Mouse (Mus musculus): ENCODE measurements around the gene Plekhj1.

Plekhj1 gene

GRCm38 (mm10) chr10:80757717-80758116 lies 40.7 kb downstream of the Plekhj1 start:
- ChIA-PET POLR2A (interaction anchor here in 3 of 4 experiments (0.5 to 1.9 kb wide), 25 partner anchors 8 to 802 kb away, joined by 3 to 10 read pairs (median 3); partner anchors contain the start of genes Ap3d1 (in 2 of the 3), Abhd17a (in 1 of the 3) and Gadd45b (in 1 of the 3)), CTCF (interaction anchor here (0.6 to 2.0 kb wide), 29 partner anchors 9 to 321 kb away, joined by 3 to 11 read pairs (median 4); partner anchors contain the start of genes Abhd17a (in 1 of the 4), Ap3d1 (in 1 of the 4), Lsm7 (in 1 of the 4) and Sppl2b (in 1 of the 4))

- ChIA-PET POLR2A (interaction anchor here in 3 of 4 experiments (0.5 to 1.9 kb wide), 9 partner anchors 9 to 81 kb away, joined by 3 to 10 read pairs (median 4); partner anchors contain the start of gene Ap3d1 (in 1 of the 3)), CTCF (interaction anchor here (0.7 to 2.0 kb wide), 9 partner anchors 9 to 601 kb away, joined by 3 to 11 read pairs (median 8); no protein-coding TSS in a partner anchor)
Measured at GRCm38 (mm10) chr10:80756967-80757366, 41.5 kb downstream of the Plekhj1 start.

GRCm38 (mm10) chr10:80756509-80756908 lies 41.9 kb downstream of the Plekhj1 start:
- ChIA-PET POLR2A (interaction anchor here in 2 of 4 experiments (1.3 to 1.9 kb wide), 5 partner anchors 9 to 80 kb away, joined by 3 to 10 read pairs (median 6); no protein-coding TSS in a partner anchor), CTCF (interaction anchor here (0.7 to 1.8 kb wide), 5 partner anchors 10 to 600 kb away, joined by 3 to 11 read pairs (median 5); no protein-coding TSS in a partner anchor)

GRCm38 (mm10) chr10:80756099-80756498 lies 42.3 kb downstream of the Plekhj1 start:
- POLR2A ChIA-PET: interaction anchor here in 1 of 4 experiments (1.4 kb wide), 1 partner anchor 29 kb away, joined by 3 read pairs; no protein-coding TSS in a partner anchor
- CTCF ChIA-PET: no interaction called here

GRCm38 (mm10) chr10:80755291-80756015 lies 43.0 kb downstream of the Plekhj1 start:
- CTCF ChIA-PET: interaction anchor here in 2 of 4 experiments (0.6 to 1.0 kb wide), 3 partner anchors 10 to 144 kb away, joined by 3 to 5 read pairs (median 3); no protein-coding TSS in a partner anchor
- POLR2A ChIA-PET: interaction anchor here (0.6 to 5.1 kb wide), 20 partner anchors 9 to 662 kb away, joined by 3 to 66 read pairs (median 4); partner anchors contain the start of genes Ap3d1 (in 2 of the 4), Gadd45b (in 2 of the 4) and Mknk2 (in 1 of the 4)

- POLR2A ChIA-PET: interaction anchor here (0.5 to 5.1 kb wide), 35 partner anchors 10 to 871 kb away, joined by 3 to 66 read pairs (median 4); partner anchors contain the start of genes Ap3d1 (in 3 of the 4), Gadd45b (in 2 of the 4), Lmnb2 (in 1 of the 4) and Mknk2 (in 1 of the 4)
- CTCF ChIA-PET: interaction anchor here (0.6 to 1.7 kb wide), 11 partner anchors 36 to 287 kb away, joined by 3 to 5 read pairs (median 4); partner anchors contain the start of gene Timm13 (in 1 of the 4)
Measured at GRCm38 (mm10) chr10:80754594-80755290, 43.7 kb downstream of the Plekhj1 start, which contains the start of gene Dot1l. Gene Dot1l, plus strand, starts transcription at chr10:80755206.

- CTCF ChIA-PET: interaction anchor here (0.5 to 3.2 kb wide), 28 partner anchors 10 to 710 kb away, joined by 3 to 65 read pairs (median 5); partner anchors contain the start of genes Ap3d1 (in 1 of the 4), Atp8b3 (in 1 of the 4) and Gadd45b (in 1 of the 4)
- POLR2A ChIA-PET: interaction anchor here in 3 of 4 experiments (0.6 to 5.1 kb wide), 54 partner anchors 8 to 423 kb away, joined by 3 to 66 read pairs (median 4); partner anchors contain the start of genes Ap3d1 (in 3 of the 3), Gadd45b (in 3 of the 3), Csnk1g2 (in 2 of the 3) and Amh (in 1 of the 3)
Measured at GRCm38 (mm10) chr10:80752079-80752625, 46.3 kb downstream of the Plekhj1 start.

- CTCF ChIA-PET: interaction anchor here (0.6 to 3.2 kb wide), 26 partner anchors 9 to 493 kb away, joined by 3 to 65 read pairs (median 4); partner anchors contain the start of genes Ap3d1 (in 1 of the 4), Atp8b3 (in 1 of the 4) and Gadd45b (in 1 of the 4)
Measured at GRCm38 (mm10) chr10:80751188-80751832, 47.1 kb downstream of the Plekhj1 start.

GRCm38 (mm10) chr10:80748609-80749008 lies 49.8 kb downstream of the Plekhj1 start:
- POLR2A ChIA-PET: interaction anchor here in 3 of 4 experiments (0.6 to 2.7 kb wide), 34 partner anchors 10 to 242 kb away, joined by 3 to 25 read pairs (median 4); partner anchors contain the start of genes Gadd45b (in 3 of the 3), Abhd17a (in 1 of the 3), Amh (in 1 of the 3) and Csnk1g2 (in 1 of the 3)

More at GRCm38 (mm10) chr10:80751188-80751832, 47.1 kb downstream of the Plekhj1 start:
- POLR2A ChIA-PET: interaction anchor here in 3 of 4 experiments (0.6 to 5.1 kb wide), 35 partner anchors 9 to 422 kb away, joined by 3 to 66 read pairs (median 4); partner anchors contain the start of genes Ap3d1 (in 3 of the 3), Csnk1g2 (in 2 of the 3), Gadd45b (in 2 of the 3) and Atp8b3 (in 1 of the 3)

GRCm38 (mm10) chr10:80747410-80747809 lies 51.0 kb downstream of the Plekhj1 start:
- POLR2A ChIA-PET: interaction anchor here in 3 of 4 experiments (0.5 to 2.7 kb wide), 44 partner anchors 10 to 429 kb away, joined by 3 to 25 read pairs (median 3); partner anchors contain the start of genes Gadd45b (in 2 of the 3), Abhd17a (in 1 of the 3), Eef2 (in 1 of the 3) and Izumo4 (in 1 of the 3)
- CTCF ChIA-PET: interaction anchor here (0.5 to 4.3 kb wide), 143 partner anchors 9 to 554 kb away, joined by 3 to 132 read pairs (median 4); partner anchors contain the start of genes Timm13 (in 3 of the 4), Tmprss9 (in 3 of the 4), Amh (in 2 of the 4) and Izumo4 (in 2 of the 4)

More at GRCm38 (mm10) chr10:80748609-80749008, 49.8 kb downstream of the Plekhj1 start:
- CTCF ChIA-PET: interaction anchor here (0.5 to 4.3 kb wide), 31 partner anchors 9 to 312 kb away, joined by 3 to 132 read pairs (median 3); partner anchors contain the start of genes Amh (in 1 of the 4), Lmnb2 (in 1 of the 4), Lsm7 (in 1 of the 4) and Sgta (in 1 of the 4)
